Mouse (Mus musculus) small intestine, adult 2 months (tissue): ENCODE results near the gene Lrrc58.

Experiments
- CTCF ChIP-seq: fragments of 200-500 bp; IDR thresholded peaks from 2 replicates; pipeline ENCODE4 v1.5.1; 2012; ENCODE audit warnings: low read depth, mild to moderate bottlenecking, control low read depth, inconsistent platforms, low read length, moderate library complexity, mixed read lengths; ENCODE audit not compliant: insufficient replicate concordance, insufficient read length; ENCODE audit errors: extremely low read depth
- POLR2A ChIP-seq: fragments of 200-500 bp; IDR thresholded peaks from 2 replicates; pipeline ENCODE4 v1.6.1; 2012; ENCODE audit warnings: low read depth, mild to moderate bottlenecking, control low read depth, inconsistent platforms, low read length, moderate library complexity

GRCm38 (mm10) chr16:37845202-37845925 lies 22.8 kb upstream of the Lrrc58 start:
- TF ChIP-seq POLR2A = no peak
- no peak for TF ChIP-seq CTCF
